8 mouse cellular contexts compared by ENCODE assay signal in the genomic region with DNA sequence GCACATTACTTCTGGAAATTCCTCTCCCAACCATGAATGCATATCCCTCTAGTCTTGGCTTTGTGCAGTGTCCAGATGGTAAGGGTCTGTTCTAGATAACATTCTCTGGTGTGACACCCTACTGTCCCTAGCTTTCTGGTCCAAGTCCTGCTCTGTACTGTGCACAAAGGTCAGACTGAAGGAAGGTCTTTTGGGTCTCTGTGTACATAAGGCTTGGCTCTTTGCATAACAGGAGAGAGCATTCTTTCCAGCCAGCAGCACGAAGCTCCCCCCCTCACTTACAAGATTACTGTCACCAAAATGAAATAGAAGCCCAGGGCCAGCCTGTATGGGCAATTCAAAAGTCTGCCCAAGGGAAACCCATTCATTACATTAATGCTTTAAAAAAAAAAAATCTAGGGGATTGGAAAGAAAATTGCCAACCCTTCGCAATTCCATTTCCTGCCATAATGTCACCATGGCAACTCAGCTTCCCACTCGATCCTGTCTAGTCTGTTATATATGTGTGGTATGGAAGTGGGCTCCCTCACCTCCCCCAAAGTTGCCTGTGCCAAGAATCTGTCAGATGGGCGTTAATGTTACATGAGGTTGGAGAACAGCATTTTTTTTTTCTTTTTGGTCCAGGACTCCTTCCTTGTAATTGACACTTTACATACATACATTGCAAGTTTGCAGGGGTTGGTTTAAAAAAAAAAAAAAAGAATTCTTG.
DNase-seq lines count a peak whose midpoint lies in the region; ATAC-seq lines count a peak whose summit lies in the region.

No protein-coding gene starts in this region.

- DNase-seq in cerebellum, adult 8-10 months: no peak
- DNase-seq in retina, postnatal 1 day: peak; percentile 23
- DNase-seq in retina, embryonic 14.5 days (ENCODE audit: low spot score): no peak
- DNase-seq in left cerebral cortex, postnatal 4 days: peak; percentile 46
- DNase-seq in kidney, postnatal 25 days: no peak

- peak; percentile 77 for ATAC-seq in cerebellum, adult (ENCODE audit: insufficient number of reproducible peaks, low FRiP score, low TSS enrichment)
- no peak for ATAC-seq in megakaryocyte-erythroid progenitor cell, adult 5-6 weeks (replicated peaks; ENCODE audit: low FRiP score, low TSS enrichment, poor library complexity, severe bottlenecking)
- no peak for ATAC-seq in megakaryocyte progenitor cell, adult 5-6 weeks (replicated peaks; ENCODE audit: poor library complexity)

- intact Hi-C loops in left cerebral cortex, postnatal 4 days (cut with DNase I): no loop called here

Comparison
In these comparisons a context has a peak if more than half of its experiments do, and no peak if none do; other contexts are left out.
1. DNase-seq: peak in retina, postnatal 1 day (single experiment) and left cerebral cortex, postnatal 4 days (single experiment); none in cerebellum, adult 8-10 months (single experiment), retina, embryonic 14.5 days (single experiment) and kidney, postnatal 25 days (0 of 2).